Mouse (Mus musculus): ENCODE results near the gene Plekhm3. TPM values are rescaled to one million over a fixed set of nuclear protein-coding genes. Genes with fewer than 3 reads are reported as not detected.

Plekhm3 gene
- polyA plus RNA-seq, 1 experiment from 2014 or later: 10.4 TPM

DNA sequence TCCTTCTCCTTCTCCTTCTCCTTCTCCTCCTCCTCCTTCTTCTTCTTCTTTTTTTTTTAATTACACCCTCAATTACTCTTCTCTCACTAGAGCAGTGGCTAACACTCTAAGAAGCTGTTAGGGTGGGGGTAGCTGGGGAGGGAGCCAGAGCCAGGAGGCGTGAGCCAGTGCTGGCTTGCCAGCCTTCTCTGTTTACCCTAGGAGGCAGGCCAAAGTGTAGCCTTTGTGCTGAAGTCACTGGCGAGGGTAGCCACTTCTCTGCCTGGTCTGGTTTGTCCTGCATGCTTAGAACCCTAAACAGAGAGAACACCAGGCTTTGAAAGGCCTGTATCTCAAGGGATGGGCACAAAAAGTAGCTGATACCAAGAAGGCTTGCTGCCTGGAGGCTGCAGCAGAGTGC is 199.4 kb downstream of the Plekhm3 start:
- H3K4me1 ChIP-seq: no peaks in the 10 kb centered on the region
- no peaks in the 10 kb centered on the region for H3K36me3 ChIP-seq
- no peak for DNase-seq (ENCODE audit: low spot score)
- 31% methylated on average over 2 of the region's 2 CpGs for WGBS
- no peak overlapping the region for H3K27ac ChIP-seq
- H3K4me3 ChIP-seq: no peak overlapping the region
- no peaks in the 10 kb centered on the region for H3K27me3 ChIP-seq (ENCODE audit: low read depth, poor library complexity, severe bottlenecking)
- H3K9me3 ChIP-seq (replicated peaks): no peaks in the 10 kb centered on the region

DNA sequence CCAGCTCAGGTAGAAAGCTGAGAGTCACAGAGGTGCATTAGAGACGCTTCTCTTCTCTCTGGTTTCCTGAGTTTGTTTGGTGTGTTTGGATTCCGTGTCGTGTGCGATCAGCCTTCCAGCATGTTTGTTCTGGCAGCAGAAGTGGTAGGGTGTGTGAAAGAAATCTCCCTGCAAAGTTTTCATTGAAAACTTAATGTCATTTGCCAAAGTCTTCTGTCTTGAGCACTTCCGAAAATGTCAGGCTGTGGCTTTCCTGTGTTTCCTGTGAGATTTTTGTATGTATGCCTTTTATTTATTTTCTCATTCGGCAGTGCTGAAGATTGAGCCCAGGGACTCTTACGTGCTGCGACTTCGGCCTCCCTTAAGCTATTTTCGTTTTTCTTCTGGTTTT is 200.0 kb downstream of the Plekhm3 start:
- Histone ChIP-seq H3K27me3 (ENCODE audit: low read depth, poor library complexity, severe bottlenecking) (no peaks in the 10 kb centered on the region), H3K4me1 (no peaks in the 10 kb centered on the region), H3K36me3 (no peaks in the 10 kb centered on the region), H3K27ac (no peak overlapping the region), H3K9me3 (replicated peaks) (no peaks in the 10 kb centered on the region), H3K4me3 (no peak overlapping the region)
- DNase-seq (ENCODE audit: low spot score): no peak
- 84% methylated on average over 10 of the region's 10 CpGs for WGBS

DNA sequence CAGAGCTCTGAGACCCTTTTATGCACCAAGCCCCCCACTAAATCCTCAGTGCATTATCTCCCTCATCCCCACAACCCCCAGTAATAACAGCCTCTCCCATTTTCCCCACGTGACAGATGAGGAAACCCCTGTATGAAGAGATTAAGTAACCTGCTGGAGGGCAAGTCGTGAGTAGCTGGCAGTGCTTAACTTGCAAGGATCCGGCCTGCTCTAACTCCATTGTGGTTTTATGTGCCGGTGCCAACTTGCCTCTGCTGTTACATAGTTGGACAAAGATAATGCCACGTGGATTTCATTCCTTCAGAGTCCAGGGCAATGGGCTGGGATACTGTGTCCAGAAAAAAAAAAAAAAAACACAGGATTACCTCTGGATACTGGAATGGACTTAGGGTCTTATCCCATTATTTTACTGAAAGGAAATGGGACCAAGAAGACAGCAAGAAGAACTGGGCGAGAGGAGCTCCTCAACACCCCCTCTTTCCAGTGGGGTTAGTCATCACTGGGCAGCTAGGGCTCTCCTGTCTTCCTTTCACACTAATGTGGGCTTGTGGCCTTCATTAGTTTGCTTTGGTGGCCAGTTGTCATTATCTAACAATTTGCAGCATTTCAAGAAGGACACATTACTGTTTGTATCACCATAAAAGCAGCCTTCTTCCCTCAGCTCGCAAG is 200.5 kb downstream of the Plekhm3 start:
- DNase-seq (ENCODE audit: low spot score): no peak
- H3K9me3 ChIP-seq (replicated peaks): no peaks in the 10 kb centered on the region
- WGBS: 76% methylated on average over 7 of the region's 7 CpGs
- no peak overlapping the region for H3K27ac ChIP-seq
- H3K4me3 ChIP-seq: no peak overlapping the region
- H3K4me1 ChIP-seq: no peaks in the 10 kb centered on the region
- H3K36me3 ChIP-seq: no peaks in the 10 kb centered on the region
- no peaks in the 10 kb centered on the region for H3K27me3 ChIP-seq (ENCODE audit: low read depth, poor library complexity, severe bottlenecking)

DNA sequence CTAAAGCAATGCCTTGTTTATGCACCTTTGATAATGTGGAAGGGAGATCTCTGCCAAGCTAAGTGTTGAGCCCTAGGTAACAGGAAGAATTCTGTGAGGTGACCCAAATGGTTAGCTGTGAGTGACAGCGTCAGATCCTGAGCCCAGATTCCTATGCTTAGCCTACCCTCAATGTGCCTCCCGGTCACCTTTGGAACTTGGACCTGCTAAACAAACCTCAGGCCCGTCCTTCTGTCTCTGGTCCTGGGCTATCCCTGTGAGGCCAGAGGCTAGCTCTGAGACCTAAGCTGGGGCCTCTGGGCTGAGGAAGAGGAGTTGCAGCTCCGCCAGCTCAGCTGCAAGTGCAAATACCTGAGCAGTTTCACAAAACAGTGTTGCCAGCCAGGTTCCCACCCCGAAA is 202.0 kb downstream of the Plekhm3 start:
- WGBS: 95% methylated on average over 5 of the region's 5 CpGs
- Histone ChIP-seq H3K4me1 (no peaks in the 10 kb centered on the region), H3K27me3 (ENCODE audit: low read depth, poor library complexity, severe bottlenecking) (no peaks in the 10 kb centered on the region), H3K9me3 (replicated peaks) (no peaks in the 10 kb centered on the region), H3K4me3 (no peak overlapping the region), H3K36me3 (no peaks in the 10 kb centered on the region), H3K27ac (no peak overlapping the region)
- no peak for DNase-seq (ENCODE audit: low spot score)

DNA sequence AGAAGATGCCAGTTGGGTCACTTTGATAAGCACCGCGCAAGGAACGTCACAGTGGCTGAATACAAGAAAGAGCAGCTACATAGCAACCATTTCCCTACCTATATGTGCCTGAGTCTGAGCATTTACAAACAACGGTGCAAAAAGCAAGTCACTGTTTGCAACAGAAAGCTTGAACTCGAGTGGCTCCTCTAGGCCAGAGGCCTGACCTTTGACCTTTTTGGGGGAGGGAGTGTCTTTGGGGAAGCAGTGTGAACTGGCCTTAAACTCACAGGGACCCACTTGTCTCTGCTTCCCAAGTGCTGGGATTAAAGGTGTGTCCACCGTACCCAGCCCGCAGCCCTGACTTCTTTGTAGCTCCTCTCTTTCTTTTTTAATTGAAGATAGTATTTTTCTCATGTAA is 203.0 kb downstream of the Plekhm3 start:
- Histone ChIP-seq H3K27me3 (ENCODE audit: low read depth, poor library complexity, severe bottlenecking) (peaks cover 3% of the 10 kb centered on the region; the same call in 1 of the 2 replicates), H3K36me3 (no peaks in the 10 kb centered on the region), H3K4me1 (peaks cover 5% of the 10 kb centered on the region), H3K27ac (no peak overlapping the region), H3K9me3 (replicated peaks) (no peaks in the 10 kb centered on the region), H3K4me3 (no peak overlapping the region)
- DNase-seq (ENCODE audit: low spot score): no peak
- 76% methylated on average over 7 of the region's 7 CpGs for WGBS

DNA sequence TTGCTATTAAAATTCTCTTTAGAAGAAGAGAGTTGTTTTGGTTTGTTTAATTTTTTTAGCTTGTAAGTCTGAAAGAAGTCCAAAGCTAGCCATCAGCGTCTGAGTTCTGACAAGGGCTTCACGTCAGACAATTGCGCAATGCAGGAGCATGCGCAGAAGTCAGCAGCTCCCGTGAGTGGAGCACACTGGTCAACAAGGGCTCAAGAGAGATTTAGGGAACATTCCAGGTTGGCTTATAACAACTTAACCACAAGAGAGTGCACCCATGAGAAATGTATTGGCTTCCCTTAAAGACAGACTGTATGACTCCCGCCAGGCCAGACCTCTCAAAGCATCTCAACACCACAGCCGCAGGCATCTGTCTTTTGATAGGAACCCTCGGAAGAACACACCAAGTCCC is 203.5 kb downstream of the Plekhm3 start:
- WGBS: 88% methylated on average over 8 of the region's 8 CpGs
- peaks cover 8% of the 10 kb centered on the region; the same call in 1 of the 2 replicates for H3K27me3 ChIP-seq (ENCODE audit: low read depth, poor library complexity, severe bottlenecking)
- H3K27ac ChIP-seq: no peak overlapping the region
- H3K4me3 ChIP-seq: no peak overlapping the region
- H3K4me1 ChIP-seq: peaks cover 10% of the 10 kb centered on the region
- no peaks in the 10 kb centered on the region for H3K36me3 ChIP-seq
- H3K9me3 ChIP-seq (replicated peaks): no peaks in the 10 kb centered on the region
- no peak for DNase-seq (ENCODE audit: low spot score)

DNA sequence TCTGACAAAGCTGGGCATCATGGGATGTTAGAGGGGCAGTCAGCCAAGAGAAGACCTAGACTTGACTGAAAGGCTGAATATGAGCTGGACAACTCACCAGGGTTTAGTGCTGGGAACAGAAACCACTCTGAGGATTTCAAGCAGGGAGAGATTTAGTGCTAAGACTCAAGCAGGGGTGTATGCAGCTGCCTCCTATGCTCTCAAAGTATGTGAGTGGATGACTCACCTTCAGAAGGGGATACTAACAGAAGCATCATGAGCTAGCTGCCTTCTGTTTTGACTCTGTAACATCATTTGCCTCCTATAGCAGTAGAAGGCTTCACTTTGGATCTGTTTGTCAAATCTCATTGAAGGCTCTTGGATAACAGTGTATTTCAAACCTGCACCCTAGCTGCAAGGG is 212.0 kb downstream of the Plekhm3 start:
- H3K27me3 ChIP-seq (ENCODE audit: low read depth, poor library complexity, severe bottlenecking): peaks cover 17% of the 10 kb centered on the region; the same call in 1 of the 2 replicates
- peaks cover 10% of the 10 kb centered on the region for H3K4me1 ChIP-seq
- H3K27ac ChIP-seq: no peak overlapping the region
- H3K9me3 ChIP-seq (replicated peaks): no peaks in the 10 kb centered on the region
- H3K4me3 ChIP-seq: no peak overlapping the region
- DNase-seq (ENCODE audit: low spot score): no peak
- H3K36me3 ChIP-seq: no peaks in the 10 kb centered on the region

DNA sequence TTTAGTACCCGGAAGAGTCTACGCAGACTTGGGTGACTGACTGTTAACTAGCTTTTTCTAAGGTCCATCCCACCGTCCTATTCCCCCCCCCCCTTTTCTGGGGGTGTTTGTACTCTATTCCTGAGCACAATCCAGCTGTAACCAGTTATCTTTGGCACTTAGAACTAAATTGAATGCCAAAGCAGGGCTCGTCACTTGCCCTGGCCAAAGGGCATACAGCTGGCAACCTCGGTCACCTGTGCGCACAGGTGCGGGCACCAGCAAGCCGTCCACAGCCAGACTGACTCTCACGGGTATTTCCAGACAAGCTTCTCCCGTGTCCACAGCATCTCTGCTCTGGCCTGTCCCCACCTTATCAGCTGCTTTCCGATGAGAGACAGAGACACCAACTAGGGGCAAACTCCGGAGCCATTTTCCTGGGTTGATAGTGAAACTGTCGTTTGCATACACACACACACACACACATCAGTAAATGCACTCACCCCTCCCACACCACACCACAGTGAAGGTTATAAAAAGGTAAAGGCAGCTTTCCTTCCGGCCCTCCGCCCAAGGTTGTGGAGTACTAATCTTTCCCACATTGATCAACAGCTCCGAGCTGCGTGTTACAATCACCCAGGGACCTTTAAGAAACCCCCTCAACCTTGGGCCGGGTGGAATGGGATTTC is 213.7 kb downstream of the Plekhm3 start:
- DNase-seq (ENCODE audit: low spot score): no peak
- WGBS: 90% methylated on average over 18 of the region's 18 CpGs
- Histone ChIP-seq H3K4me1 (peaks cover 13% of the 10 kb centered on the region), H3K4me3 (no peak overlapping the region), H3K27ac (no peak overlapping the region), H3K9me3 (replicated peaks) (no peaks in the 10 kb centered on the region), H3K27me3 (ENCODE audit: low read depth, poor library complexity, severe bottlenecking) (peaks cover 18% of the 10 kb centered on the region), H3K36me3 (no peaks in the 10 kb centered on the region)

DNA sequence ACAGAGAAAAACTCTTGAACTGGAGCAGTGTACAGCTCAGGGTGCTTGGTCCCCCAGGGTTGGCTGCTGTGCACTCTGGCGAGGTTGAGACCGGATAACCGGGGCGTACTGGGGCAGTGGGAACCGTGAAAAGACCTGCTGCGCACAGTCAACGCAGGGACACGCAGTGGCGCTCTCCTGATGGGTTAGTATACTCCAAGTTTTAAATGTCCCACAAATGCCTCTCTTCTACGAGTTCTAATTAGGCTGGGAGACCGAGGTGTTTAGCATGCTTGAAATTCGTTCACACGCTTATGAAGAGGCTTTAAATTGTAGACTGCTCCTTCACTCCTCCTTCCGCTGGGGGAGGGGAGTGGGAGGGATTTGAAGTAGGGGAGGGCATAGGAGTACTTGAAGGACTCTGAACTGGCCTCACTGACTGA is 218.0 kb downstream of the Plekhm3 start:
- H3K36me3 ChIP-seq: no peaks in the 10 kb centered on the region
- peaks cover 46% of the 10 kb centered on the region for H3K4me1 ChIP-seq
- H3K9me3 ChIP-seq (replicated peaks): no peaks in the 10 kb centered on the region
- peaks cover 52% of the 10 kb centered on the region for H3K27me3 ChIP-seq (ENCODE audit: low read depth, poor library complexity, severe bottlenecking)
- WGBS: under 1% methylated on average over 14 of the region's 14 CpGs
- peak overlapping the region; percentile 70 for H3K4me3 ChIP-seq
- DNase-seq (ENCODE audit: low spot score): peak; percentile 58
- H3K27ac ChIP-seq: peak overlapping the region; percentile 16; the same call in 1 of the 2 replicates

DNA sequence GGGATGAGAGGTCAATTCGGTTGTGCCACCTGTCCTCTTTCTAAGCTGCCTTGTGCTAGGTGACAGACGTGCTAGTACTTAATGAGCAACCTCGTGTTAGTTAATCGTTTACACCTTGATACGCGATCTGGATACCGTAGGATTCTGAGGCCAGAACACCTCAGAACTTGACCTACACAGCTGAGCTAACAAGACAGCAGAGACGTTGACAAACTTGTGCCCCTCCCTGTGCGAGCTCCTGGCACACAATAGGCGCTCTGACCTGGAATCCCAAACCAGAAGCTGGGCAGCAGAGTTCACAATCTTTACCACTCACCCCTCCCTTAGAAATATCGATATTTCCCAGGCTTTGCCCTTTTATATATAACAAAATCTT is 218.5 kb downstream of the Plekhm3 start:
- H3K27me3 ChIP-seq (ENCODE audit: low read depth, poor library complexity, severe bottlenecking): peaks cover 57% of the 10 kb centered on the region
- no peak for DNase-seq (ENCODE audit: low spot score)
- H3K4me1 ChIP-seq: peaks cover 46% of the 10 kb centered on the region
- H3K27ac ChIP-seq: 0 out of 2 replicates have a peak overlapping the region, but pooled peaks have one; percentile 74
- no peaks in the 10 kb centered on the region for H3K36me3 ChIP-seq
- H3K9me3 ChIP-seq (replicated peaks): no peaks in the 10 kb centered on the region
- peak overlapping the region; percentile 70 for H3K4me3 ChIP-seq
- under 1% methylated on average over 11 of the region's 11 CpGs for WGBS

DNA sequence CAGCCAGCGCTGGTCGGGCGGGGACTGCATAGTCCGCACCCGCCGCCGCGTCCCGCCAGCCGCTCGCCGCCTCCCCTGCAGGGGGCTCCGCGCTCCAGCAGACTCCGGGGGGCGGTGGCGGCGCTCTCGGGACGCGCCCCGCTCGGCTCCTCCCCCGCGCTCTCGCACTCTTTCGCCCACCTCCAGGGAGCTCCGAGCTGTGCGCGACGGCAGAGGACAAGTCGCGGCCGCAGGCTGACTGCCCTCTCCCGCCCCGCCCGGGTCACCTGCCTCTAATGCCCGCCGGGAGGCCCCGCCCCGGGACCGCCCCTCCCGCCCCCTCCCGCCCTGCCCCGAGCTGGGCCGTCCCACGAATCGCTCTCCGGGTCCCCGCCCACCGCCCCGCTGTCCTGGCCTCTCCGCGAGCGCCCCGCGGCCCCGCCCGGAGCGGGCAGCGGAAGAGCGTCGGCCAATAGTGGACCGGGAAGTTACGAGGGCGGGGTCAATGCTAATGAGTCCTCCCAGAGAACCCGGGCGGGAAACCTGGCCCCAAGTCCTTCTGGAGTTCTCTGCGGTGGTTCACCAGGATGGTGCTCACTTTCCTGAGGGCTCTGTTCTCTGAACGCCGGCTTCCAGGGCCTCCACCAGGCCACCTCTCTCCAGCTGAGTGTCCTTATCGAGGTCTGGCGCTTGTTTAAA is 219.0 kb downstream of the Plekhm3 start, which contains the start of gene Fzd5:
Gene Fzd5, minus strand, starts transcription at position 250 of the 678 bp plus-strand sequence.
- Histone ChIP-seq H3K27me3 (ENCODE audit: low read depth, poor library complexity, severe bottlenecking) (peaks cover 62% of the 10 kb centered on the region), H3K27ac (peak within 1 kb of the TSS; percentile 74)

DNA sequence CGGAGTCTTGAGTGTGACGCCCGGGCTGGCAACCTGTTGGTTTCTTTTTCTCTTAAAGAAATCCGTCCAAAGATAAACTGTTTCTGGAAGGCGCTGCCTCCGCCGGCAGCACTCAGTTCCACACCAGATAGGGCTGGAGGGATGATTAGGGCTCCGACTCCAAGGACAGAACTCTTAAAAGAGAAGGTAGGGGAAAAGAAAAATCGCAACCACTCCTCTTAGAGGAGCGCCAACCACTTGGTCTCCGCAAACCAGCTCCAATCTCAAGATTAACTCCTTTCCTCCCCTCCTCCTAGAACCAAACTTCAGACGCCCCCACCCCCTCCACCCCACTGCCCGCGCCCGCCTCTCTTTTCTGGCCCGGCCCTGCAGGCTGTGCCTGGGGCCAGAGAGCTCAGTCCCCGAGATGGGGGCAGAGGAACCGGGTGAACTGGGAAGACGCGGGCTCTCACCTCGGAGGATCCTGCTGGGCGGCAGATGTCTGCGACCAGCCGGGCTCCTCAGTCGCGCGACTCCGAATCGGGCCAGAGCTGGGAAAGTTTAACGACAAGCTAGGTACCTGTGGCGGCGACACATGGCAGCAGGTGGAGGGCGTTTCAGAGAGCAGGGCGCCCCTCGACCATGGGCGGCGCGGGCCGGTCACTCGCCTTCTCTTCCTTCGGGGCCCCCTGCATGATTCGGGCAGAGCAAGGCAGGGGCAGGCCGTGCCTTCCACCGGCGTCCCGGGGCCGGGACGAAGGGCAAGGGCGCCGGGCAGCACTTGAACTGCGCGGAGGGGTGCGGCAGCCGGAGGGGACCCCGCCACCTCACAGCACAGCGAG is 219.7 kb downstream of the Plekhm3 start:
- H3K36me3 ChIP-seq: no peaks in the 10 kb centered on the region
- H3K27me3 ChIP-seq (ENCODE audit: low read depth, poor library complexity, severe bottlenecking): peaks cover 69% of the 10 kb centered on the region
- peak overlapping the region; percentile 70 for H3K4me3 ChIP-seq
- peak overlapping the region; percentile 74 for H3K27ac ChIP-seq
- under 1% methylated on average over 56 of the region's 56 CpGs for WGBS
- no peak for DNase-seq (ENCODE audit: low spot score)
- no peaks in the 10 kb centered on the region for H3K9me3 ChIP-seq (replicated peaks)
- peaks cover 46% of the 10 kb centered on the region for H3K4me1 ChIP-seq

More for the DNA sequence above, 219.0 kb downstream of the Plekhm3 start, which contains the start of gene Fzd5:
- Histone ChIP-seq H3K4me3 (peak within 1 kb of the TSS; percentile 70), H3K4me1 (peaks cover 46% of the 10 kb centered on the region), H3K36me3 (no peaks in the 10 kb centered on the region), H3K9me3 (replicated peaks) (no peaks in the 10 kb centered on the region)
- DNase-seq (ENCODE audit: low spot score): peak; percentile 97
- WGBS: under 1% methylated on average over 73 of the region's 73 CpGs

Data from limb, embryonic 10.5 days (tissue).